Mouse (Mus musculus): ENCODE data around the gene Igfbp3.

- TF ChIP-seq CTCF (IDR thresholded peaks at IDR 0.05; ENCODE audit: insufficient read depth, low read depth, low read length) (no peak), POLR2A (IDR thresholded peaks at IDR 0.05; ENCODE audit: insufficient read depth, low read depth, low read length) (no peak)
Observed at GRCm38 (mm10) chr11:7198481-7199256, 15.1 kb downstream of the Igfbp3 start.
